ENCODE assay signal across 8 mouse cellular contexts in the genomic region with DNA sequence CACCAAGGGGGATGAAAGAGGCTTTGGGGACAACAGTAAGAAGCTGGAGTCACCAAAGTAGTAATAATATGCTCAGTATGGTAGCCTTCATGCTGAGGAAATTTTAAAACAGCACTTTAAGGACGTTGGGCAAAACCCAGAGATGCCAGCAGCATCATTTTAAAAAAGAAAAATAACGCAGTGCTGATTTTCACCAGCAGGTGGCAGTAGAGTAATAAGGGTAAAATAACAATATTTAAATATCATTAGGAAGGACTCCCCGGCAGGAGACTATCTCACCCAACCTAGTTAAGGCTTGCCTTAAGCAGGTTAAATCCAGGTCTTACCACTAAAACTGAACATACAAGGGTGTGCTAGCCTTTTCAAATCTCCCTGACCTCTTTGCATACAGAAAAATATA.
DNase-seq lines count a peak whose midpoint lies in the region; ATAC-seq and TF ChIP-seq lines count a peak whose summit lies in the region.

No protein-coding gene starts in this region.

- no peaks in the 10 kb centered on the region for H3K79me2 ChIP-seq in heart, adult 2 months (replicated peaks; ENCODE audit: control insufficient read depth, insufficient read depth, low read length)

- H3K9me3 ChIP-seq in heart, embryonic 11.5 days (replicated peaks; ENCODE audit: control insufficient read depth, low read length): no peaks in the 10 kb centered on the region
- H3K9me3 ChIP-seq in lung, postnatal 0 days (ENCODE audit: low read length): no peaks in the 10 kb centered on the region

- ATAC-seq in heart, embryonic 11.5 days (replicated peaks; ENCODE audit: insufficient number of reproducible peaks, low FRiP score, low TSS enrichment): no peak
- ATAC-seq in lung, postnatal 0 days: no peak

- no peak overlapping the region for H3K4me2 ChIP-seq in heart, embryonic 11.5 days
- no peak overlapping the region for H3K4me2 ChIP-seq in lung, postnatal 0 days (replicated peaks; ENCODE audit: low read depth, low read length)

- no peak for TF ChIP-seq POLR2A in heart, adult 2 months (IDR thresholded peaks at IDR 0.05; ENCODE audit: insufficient read depth, low read depth, low read length)

- intact Hi-C loops in heart, adult 2 months (cut with DNase I): no loop called here
- intact Hi-C loops in left cerebral cortex, postnatal 4 days (cut with DNase I): no loop called here

- H3K9ac ChIP-seq in heart, adult 2 months (ENCODE audit: low read depth, low read length): no peak overlapping the region
- no peak overlapping the region for H3K9ac ChIP-seq in heart, embryonic 11.5 days (ENCODE audit: low read depth, low read length)
- no peak overlapping the region for H3K9ac ChIP-seq in lung, postnatal 0 days (replicated peaks; ENCODE audit: low read depth)

- no peaks in the 10 kb centered on the region for H3K27me3 ChIP-seq in heart, adult 2 months (ENCODE audit: control insufficient read depth, insufficient read depth, low read length)
- H3K27me3 ChIP-seq in heart, embryonic 11.5 days (ENCODE audit: control insufficient read depth, insufficient read depth, low read length): 0 out of 2 replicates have a peak, but pooled peaks cover 2% of the 10 kb centered on the region
- no peaks in the 10 kb centered on the region for H3K27me3 ChIP-seq in lung, postnatal 0 days (replicated peaks; ENCODE audit: insufficient read depth, low read length)

- no peaks in the 10 kb centered on the region for H3K36me3 ChIP-seq in heart, adult 2 months (ENCODE audit: control insufficient read depth, insufficient read depth, low read length)
- H3K36me3 ChIP-seq in heart, embryonic 11.5 days (ENCODE audit: control insufficient read depth, insufficient read depth, low read length): no peaks in the 10 kb centered on the region
- H3K36me3 ChIP-seq in lung, postnatal 0 days (ENCODE audit: insufficient read depth, low read length): no peaks in the 10 kb centered on the region

- H3K4me1 ChIP-seq in heart, adult 2 months (ENCODE audit: control insufficient read depth, insufficient read depth, low read length): no peaks in the 10 kb centered on the region
- peaks cover 3% of the 10 kb centered on the region; the same call in 1 of the 2 replicates for H3K4me1 ChIP-seq in heart, embryonic 11.5 days (ENCODE audit: control insufficient read depth, insufficient read depth, low read length)
- H3K4me1 ChIP-seq in lung, postnatal 0 days (ENCODE audit: insufficient read depth, low read depth, low read length): no peaks in the 10 kb centered on the region

- H3K27ac ChIP-seq in heart, adult 2 months: no peak overlapping the region
- no peak overlapping the region for H3K27ac ChIP-seq in heart, embryonic 11.5 days (ENCODE audit: low read depth, low read length)
- no peak overlapping the region for H3K27ac ChIP-seq in lung, postnatal 0 days (ENCODE audit: low read length)

- TF ChIP-seq EP300 in heart, adult 2 months (IDR thresholded peaks at IDR 0.05; ENCODE audit: insufficient read depth, low read depth, low read length): no peak
- no peak for TF ChIP-seq EP300 in lung, postnatal 0 days (IDR thresholded peaks at IDR 0.05)

- TF ChIP-seq CTCF in heart, adult 2 months (IDR thresholded peaks at IDR 0.05): peak; percentile 90
- peak; percentile 67 for TF ChIP-seq CTCF in lung, postnatal 0 days (IDR thresholded peaks at IDR 0.05)

- WGBS in heart, adult 2 months: 15% methylated on average over 3 of the region's 3 CpGs
- 20% methylated on average over 3 of the region's 3 CpGs for WGBS in heart, embryonic 11.5 days (ENCODE audit: insufficient replicate concordance)
- WGBS in lung, postnatal 0 days: 7% methylated on average over 3 of the region's 3 CpGs

- no peak for DNase-seq in heart, adult 2 months
- DNase-seq in right cerebral cortex, adult 2 months (ENCODE audit: low spot score in 2 of 2): peak; percentile 54 to 71
- DNase-seq in right cerebral cortex, adult 18-20 months: no peak
- DNase-seq in brain, adult 2 months (ENCODE audit: low read depth, low spot score): peak; percentile 40
- peak; percentile 24 for DNase-seq in lung, postnatal 0 days (ENCODE audit: low spot score)
- DNase-seq in Muller cell, postnatal 12 days (ENCODE audit: inconsistent ontology term): no peak
- no peak for DNase-seq in left cerebral cortex, postnatal 4 days

- no peak overlapping the region for H3K4me3 ChIP-seq in heart, adult 2 months
- no peak overlapping the region for H3K4me3 ChIP-seq in heart, embryonic 11.5 days (ENCODE audit: low read depth, low read length)
- no peak overlapping the region for H3K4me3 ChIP-seq in lung, postnatal 0 days (ENCODE audit: low read depth, low read length)

Comparison
In these comparisons a context has a peak if more than half of its experiments do, and no peak if none do; other contexts are left out.
1. DNase-seq: peak in right cerebral cortex, adult 2 months (2 of 2), brain, adult 2 months (single experiment) and lung, postnatal 0 days (single experiment); none in heart, adult 2 months (0 of 2), right cerebral cortex, adult 18-20 months (single experiment), Muller cell, postnatal 12 days (single experiment) and left cerebral cortex, postnatal 4 days (single experiment).